Mouse (Mus musculus) limb, embryonic 14.5 days (tissue): ENCODE measurements at regions not wholly inside any gene's neighbourhood (a gene's known extent, or its start where the extent isn't known, plus 50 kb on each side); places are given as distances from the start of the nearest gene placed in this dataset.

Experiments used
- ATAC-seq: fragments of 200-750 bp; cut with Nextera tagmentation; 2 replicates; pipeline ENCODE4 v1.8.0; 2017; ENCODE audit warnings: low read depth, moderate number of reproducible peaks, moderate TSS enrichment; ENCODE audit not compliant: low FRiP score
- DNase-seq: peaks from one replicate; pipeline ENCODE4 v3.0.0-alpha.2; 2015; ENCODE audit warnings: low spot score
- H3K27ac ChIP-seq: fragments of 300-500 bp; sonication (generic); replicated peaks from 2 replicates; pipeline ENCODE4 v1.5.1; 2014; ENCODE audit warnings: low read depth, mild to moderate bottlenecking, low read length, moderate library complexity, mixed read lengths
- H3K27me3 ChIP-seq: fragments of 300-500 bp; sonication (generic); 2 replicates; pipeline ENCODE4 v1.6.1; 2014; ENCODE audit warnings: low read length, mixed read lengths; ENCODE audit not compliant: control insufficient read depth, insufficient read depth
- H3K36me3 ChIP-seq: fragments of 300-500 bp; sonication (generic); 2 replicates; pipeline ENCODE4 v1.6.1; 2014; ENCODE audit warnings: mild to moderate bottlenecking, low read length, moderate library complexity, mixed read lengths; ENCODE audit not compliant: control insufficient read depth, insufficient read depth
- H3K4me1 ChIP-seq: fragments of 300-500 bp; sonication (generic); 2 replicates; pipeline ENCODE4 v1.6.1; 2014; ENCODE audit warnings: antibody characterized with exemption, low read length, mixed read lengths; ENCODE audit not compliant: control insufficient read depth, insufficient read depth
- H3K4me2 ChIP-seq: fragments of 300-500 bp; sonication (generic); replicated peaks from 2 replicates; pipeline ENCODE4 v1.6.1; 2014; ENCODE audit warnings: low read depth, mild to moderate bottlenecking, low read length, moderate library complexity; ENCODE audit not compliant: severe bottlenecking
- H3K4me3 ChIP-seq: fragments of 300-500 bp; sonication (generic); replicated peaks from 2 replicates; pipeline ENCODE4 v1.5.1; 2014; ENCODE audit warnings: low read length
- H3K9ac ChIP-seq: fragments of 300-500 bp; sonication (generic); 2 replicates; pipeline ENCODE4 v1.6.1; 2014; ENCODE audit warnings: mild to moderate bottlenecking, low read depth, low read length, moderate library complexity; ENCODE audit not compliant: severe bottlenecking
- H3K9me3 ChIP-seq: fragments of 300-500 bp; sonication (generic); 2 replicates; pipeline ENCODE4 v1.6.1; 2016; ENCODE audit warnings: low read length; ENCODE audit not compliant: control insufficient read depth
- POLR2A ChIP-seq: fragments of 200-500 bp; IDR thresholded peaks from 2 replicates; pipeline ENCODE4 v1.8.0; 2012; ENCODE audit warnings: inconsistent platforms, mild to moderate bottlenecking, moderate library complexity, borderline replicate concordance; ENCODE audit not compliant: insufficient read depth, insufficient read length; ENCODE audit errors: extremely low read depth
- WGBS: fragments of 180-500 bp; shearing (Covaris S2); extraction: QIAGEN DNeasy Blood & Tissue Kit; methylation state at CpG from one replicate; pipeline ENCODE4 v1.1.7; 2014; 5-methylcytosine and 5-hydroxymethylcytosine counted together

DNA sequence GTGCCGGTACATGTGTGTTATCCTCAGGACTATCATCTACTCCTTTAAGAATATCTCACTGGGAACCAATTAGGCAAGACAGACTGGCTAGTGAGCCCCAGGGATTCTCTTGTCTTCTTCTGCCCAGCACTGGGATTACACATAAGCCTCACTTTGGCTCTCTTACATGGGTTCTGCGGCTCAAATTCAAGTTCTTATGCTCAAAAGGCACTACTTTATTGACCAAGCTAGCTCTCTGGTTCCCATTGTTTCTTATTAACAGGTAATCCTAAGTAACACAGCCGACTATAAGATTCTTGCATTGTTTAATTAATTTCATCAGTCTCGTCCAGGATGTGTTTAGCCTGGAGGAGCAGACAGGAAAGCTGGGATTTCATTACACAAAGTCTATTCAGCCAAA is 80.3 kb upstream of the Tab2 start:
- H3K36me3 ChIP-seq, result no peaks in the 10 kb centered on the region
- H3K4me2 ChIP-seq, result no peak overlapping the region
- no peak overlapping the region for H3K27ac ChIP-seq
- 65% methylated on average over 4 of the region's 4 CpGs for WGBS
- H3K4me1 ChIP-seq, result peaks cover 14% of the 10 kb centered on the region; the same call in 1 of the 2 replicates
- TF ChIP-seq POLR2A, result no peak
- no peak for DNase-seq
- H3K27me3 ChIP-seq, result no peaks in the 10 kb centered on the region
- H3K4me3 ChIP-seq, result no peak overlapping the region
- H3K9me3 ChIP-seq, result no peaks in the 10 kb centered on the region
- H3K9ac ChIP-seq, result no peak overlapping the region
- no peak for ATAC-seq

DNA sequence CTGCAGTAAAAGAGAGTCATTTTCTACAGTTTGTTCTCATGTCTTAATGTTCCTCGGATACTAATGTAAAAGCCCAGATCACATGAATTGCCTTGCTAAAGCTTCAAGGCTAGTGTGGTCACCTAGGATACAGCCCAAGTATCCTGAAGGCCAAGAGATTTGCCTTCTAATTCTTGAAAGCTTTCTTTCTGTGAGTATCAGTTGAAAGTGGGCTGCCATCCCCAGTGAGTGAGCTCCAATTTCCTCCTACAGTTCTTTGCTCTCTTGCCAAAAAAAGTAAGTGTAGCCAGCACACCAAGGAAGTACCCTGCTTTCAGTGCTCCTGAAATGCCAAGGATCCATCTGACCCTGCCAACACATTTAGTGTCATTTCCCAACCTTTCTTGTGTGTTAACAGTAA is 79.3 kb upstream of the Tab2 start:
- WGBS, result 38% methylated on average over 1 of the region's 1 CpGs
- no peaks in the 10 kb centered on the region for H3K36me3 ChIP-seq
- H3K4me3 ChIP-seq, result no peak overlapping the region
- no peaks in the 10 kb centered on the region for H3K9me3 ChIP-seq
- H3K27me3 ChIP-seq, result no peaks in the 10 kb centered on the region
- peaks cover 14% of the 10 kb centered on the region; the same call in 1 of the 2 replicates for H3K4me1 ChIP-seq
- no peak overlapping the region for H3K27ac ChIP-seq
- ATAC-seq, result no peak
- no peak overlapping the region for H3K9ac ChIP-seq
- no peak for TF ChIP-seq POLR2A
- no peak for DNase-seq
- H3K4me2 ChIP-seq, result no peak overlapping the region

GRCm38 (mm10) chr10:8032203-8032602 is 76.2 kb upstream of the Tab2 start:
- Histone ChIP-seq H3K27me3 (no peaks in the 10 kb centered on the region), H3K4me3 (no peak overlapping the region), H3K9ac (no peak overlapping the region), H3K4me2 (no peak overlapping the region), H3K36me3 (no peaks in the 10 kb centered on the region), H3K4me1 (peaks cover 19% of the 10 kb centered on the region), H3K9me3 (no peaks in the 10 kb centered on the region), H3K27ac (no peak overlapping the region)
- TF ChIP-seq POLR2A, result no peak
- DNase-seq, result no peak
- ATAC-seq, result no peak
- 78% methylated on average over 1 of the region's 1 CpGs for WGBS

GRCm38 (mm10) chr10:8028840-8029239 is 72.8 kb upstream of the Tab2 start:
- H3K36me3 ChIP-seq, result no peaks in the 10 kb centered on the region
- H3K9me3 ChIP-seq, result no peaks in the 10 kb centered on the region
- 58% methylated on average over 2 of the region's 2 CpGs for WGBS
- H3K9ac ChIP-seq, result no peak overlapping the region
- peaks cover 28% of the 10 kb centered on the region for H3K4me1 ChIP-seq
- no peak overlapping the region for H3K4me3 ChIP-seq
- no peak for ATAC-seq
- H3K27ac ChIP-seq, result no peak overlapping the region
- DNase-seq, result no peak
- no peak overlapping the region for H3K4me2 ChIP-seq
- no peak for TF ChIP-seq POLR2A
- no peaks in the 10 kb centered on the region for H3K27me3 ChIP-seq

GRCm38 (mm10) chr10:8027023-8027422 is 71.0 kb upstream of the Tab2 start:
- TF ChIP-seq POLR2A, result no peak
- Histone ChIP-seq H3K4me1 (peaks cover 28% of the 10 kb centered on the region), H3K27me3 (no peaks in the 10 kb centered on the region), H3K27ac (no peak overlapping the region), H3K9me3 (no peaks in the 10 kb centered on the region), H3K4me2 (no peak overlapping the region), H3K9ac (no peak overlapping the region), H3K36me3 (no peaks in the 10 kb centered on the region), H3K4me3 (no peak overlapping the region)
- WGBS, result 15% methylated on average over 6 of the region's 6 CpGs
- DNase-seq (peak; percentile 62), ATAC-seq (no peak)

DNA sequence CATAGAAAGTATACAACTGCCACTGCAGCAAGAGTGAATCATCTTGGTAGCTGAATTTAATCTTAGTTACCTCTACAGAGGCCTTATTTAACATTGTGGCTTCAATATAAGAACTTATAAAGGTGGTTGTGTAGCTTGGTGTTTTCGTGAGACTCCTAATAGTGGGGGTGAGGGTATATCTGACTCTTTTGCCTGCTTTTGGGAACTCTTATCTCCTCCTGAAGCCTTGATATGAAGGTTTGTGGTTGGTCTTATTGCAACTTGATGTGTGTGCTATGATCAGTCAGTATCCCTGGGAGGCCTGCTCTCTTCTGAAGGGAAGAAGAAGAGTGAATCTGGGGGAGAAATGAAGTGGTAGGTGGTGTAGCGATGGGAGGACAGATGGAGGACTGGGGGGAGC is 67.7 kb upstream of the Tab2 start:
- Histone ChIP-seq H3K27me3 (no peaks in the 10 kb centered on the region), H3K4me1 (peaks cover 22% of the 10 kb centered on the region), H3K9me3 (no peaks in the 10 kb centered on the region), H3K9ac (no peak overlapping the region), H3K36me3 (no peaks in the 10 kb centered on the region), H3K27ac (no peak overlapping the region), H3K4me2 (no peak overlapping the region), H3K4me3 (no peak overlapping the region)
- WGBS, result 94% methylated on average over 2 of the region's 2 CpGs
- TF ChIP-seq POLR2A, result no peak
- ATAC-seq (no peak), DNase-seq (no peak)
